Mouse (Mus musculus): ENCODE data around the gene BC029722. TPM values are rescaled to one million over a fixed set of nuclear protein-coding genes. Genes with fewer than 3 reads are reported as not detected.

BC029722 gene
- 11.2 and 14.4 TPM in 2 replicates for polyA plus RNA-seq (2015; fragmentation: Nextera tagmentation; extraction: Ambion mirVana)

GRCm38 (mm10) chr2:155819392-155819448, at the start of gene BC029722:
BC029722 (minus strand) TSS chr2:155819426.

GRCm38 (mm10) chr2:155834732-155835131, 15.5 kb upstream of the BC029722 start, which contains the start of gene Fam83c:
Fam83c (minus strand) TSS chr2:155834854.

DNA sequence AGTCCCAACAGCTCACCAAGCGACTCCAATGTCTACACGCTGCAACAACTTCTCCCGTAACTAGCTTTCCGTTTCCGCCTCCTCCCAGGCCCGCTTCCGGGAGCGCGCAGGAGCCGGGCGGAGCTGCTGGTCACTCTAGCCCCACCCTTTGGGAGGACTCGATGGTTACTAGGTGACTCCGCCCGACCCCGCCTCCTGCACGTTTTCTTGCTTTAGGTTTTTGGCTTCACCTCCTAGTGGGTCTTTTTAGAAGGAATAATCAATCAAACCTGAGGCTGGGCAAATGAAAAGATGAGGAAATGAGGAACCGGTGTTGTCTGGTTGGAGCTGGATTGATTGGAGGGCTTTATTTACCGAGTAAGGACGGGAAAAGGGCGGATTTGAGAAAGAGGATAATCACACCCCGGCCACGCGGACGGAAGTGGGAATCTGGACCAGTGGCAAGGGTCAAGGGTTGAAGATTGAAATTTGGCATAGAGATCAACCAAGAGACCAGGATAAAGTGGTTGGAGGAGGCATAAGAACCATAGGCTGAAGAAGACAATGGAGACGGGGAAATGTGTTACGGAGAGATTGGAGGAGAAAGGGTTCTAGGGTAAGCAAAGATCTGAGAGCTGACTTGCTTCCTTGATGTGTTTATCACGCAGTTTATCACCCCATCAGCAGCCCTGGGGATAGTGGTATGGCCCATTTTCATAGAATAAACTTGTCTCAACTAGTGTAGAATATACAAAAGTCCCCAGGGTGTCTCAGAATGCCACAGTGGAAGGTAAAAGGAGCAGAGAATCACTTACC, 7.6 kb upstream of the BC029722 start, which contains the start of gene Eif6:
Gene Eif6, minus strand, starts transcription at position 296 of the 795 bp plus-strand sequence.

DNA sequence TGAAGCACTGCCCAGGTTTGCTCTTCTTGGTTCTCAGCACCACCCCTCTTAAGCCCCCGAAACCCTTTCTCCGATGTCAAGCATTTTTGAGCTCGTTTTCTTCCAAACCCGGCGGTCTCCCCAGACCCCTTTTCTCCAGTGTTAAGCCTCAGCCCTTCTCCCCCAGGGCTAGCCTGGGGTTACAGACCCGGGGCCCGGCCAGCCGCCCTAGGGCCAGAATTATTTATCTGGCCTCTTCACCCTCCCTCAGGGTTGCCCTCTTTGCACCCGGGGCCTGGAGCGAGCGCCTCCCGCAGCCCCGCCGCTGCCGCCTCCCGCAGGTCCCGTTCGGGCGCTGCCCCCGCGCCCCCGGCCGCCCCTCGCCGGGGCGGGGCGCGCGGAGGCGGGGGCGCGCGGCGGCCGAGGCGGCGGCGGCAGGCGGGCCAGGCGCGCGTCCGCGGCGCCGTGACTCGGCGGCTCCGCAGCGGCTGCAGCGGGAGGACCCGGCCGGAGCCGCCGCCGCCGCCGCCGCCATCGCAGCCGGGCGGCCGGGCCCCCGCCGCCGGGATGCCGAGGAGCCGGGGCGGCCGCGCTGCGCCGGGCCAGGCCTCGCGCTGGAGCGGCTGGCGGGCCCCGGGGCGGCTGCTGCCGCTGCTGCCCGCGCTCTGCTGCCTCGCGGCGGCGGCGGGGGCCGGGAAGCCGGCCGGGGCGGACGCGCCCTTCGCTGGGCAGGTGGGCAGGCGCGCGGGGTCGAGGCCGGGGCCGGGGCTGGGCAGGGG, 44.1 kb downstream of the BC029722 start, which contains the start of gene Mmp24:
Gene Mmp24, plus strand, starts transcription at position 416 of the 758 bp plus-strand sequence.

Other genes with a start within 250 kb of the BC029722 start
- gene Gss, start 226.6 kb downstream of the BC029722 start, polyA plus RNA-seq (2015; fragmentation: Nextera tagmentation; extraction: Ambion mirVana), result 27.4 and 29.7 TPM in 2 replicates
- 0.98 and 1.6 TPM in 2 replicates for gene Myh7b, start 208.2 kb downstream of the BC029722 start, polyA plus RNA-seq (2015; fragmentation: Nextera tagmentation; extraction: Ambion mirVana)
- 55.5 and 63.6 TPM in 2 replicates for gene Trpc4ap, start 127.0 kb downstream of the BC029722 start, polyA plus RNA-seq (2015; fragmentation: Nextera tagmentation; extraction: Ambion mirVana)
- gene Edem2, start 90.0 kb downstream of the BC029722 start, polyA plus RNA-seq (2015; fragmentation: Nextera tagmentation; extraction: Ambion mirVana), result 21.8 and 27.5 TPM in 2 replicates
- gene Gm17581, start 83.6 kb downstream of the BC029722 start, polyA plus RNA-seq (2015; fragmentation: Nextera tagmentation; extraction: Ambion mirVana), result not detected in 2 replicates
- gene Procr, start 68.3 kb downstream of the BC029722 start, polyA plus RNA-seq (2015; fragmentation: Nextera tagmentation; extraction: Ambion mirVana), result 6.6 and 7.8 TPM in 2 replicates
- gene Mmp24, start 44.1 kb downstream of the BC029722 start, polyA plus RNA-seq (2015; fragmentation: Nextera tagmentation; extraction: Ambion mirVana), result 0.11 TPM in 1 of 2 replicates, not detected in the other
- 131 and 133 TPM in 2 replicates for gene Eif6, start 7.5 kb upstream of the BC029722 start, polyA plus RNA-seq (2015; fragmentation: Nextera tagmentation; extraction: Ambion mirVana)
- 0.07 TPM in 1 of 2 replicates, not detected in the other for gene Fam83c, start 15.4 kb upstream of the BC029722 start, polyA plus RNA-seq (2015; fragmentation: Nextera tagmentation; extraction: Ambion mirVana)
- gene Uqcc1, start 110.9 kb upstream of the BC029722 start, polyA plus RNA-seq (2015; fragmentation: Nextera tagmentation; extraction: Ambion mirVana), result 21.0 and 22.5 TPM in 2 replicates
- not detected in 2 replicates for gene Gm15557, start 121.3 kb upstream of the BC029722 start, polyA plus RNA-seq (2015; fragmentation: Nextera tagmentation; extraction: Ambion mirVana)
- 0.12 TPM in 1 of 2 replicates, not detected in the other for gene Gdf5, start 125.9 kb upstream of the BC029722 start, polyA plus RNA-seq (2015; fragmentation: Nextera tagmentation; extraction: Ambion mirVana)
- gene Cep250, start 137.0 kb upstream of the BC029722 start, polyA plus RNA-seq (2015; fragmentation: Nextera tagmentation; extraction: Ambion mirVana), result 11.2 and 11.7 TPM in 2 replicates
- gene 6430550D23Rik, start 188.6 kb upstream of the BC029722 start, polyA plus RNA-seq (2015; fragmentation: Nextera tagmentation; extraction: Ambion mirVana), result 0.91 and 1.4 TPM in 2 replicates
- gene Ergic3, start 188.6 kb upstream of the BC029722 start, polyA plus RNA-seq (2015; fragmentation: Nextera tagmentation; extraction: Ambion mirVana), result 86.9 and 101 TPM in 2 replicates
- gene Fer1l4, start 233.5 kb upstream of the BC029722 start, polyA plus RNA-seq (2015; fragmentation: Nextera tagmentation; extraction: Ambion mirVana), result not detected in 2 replicates
- 1.5 and 2.0 TPM in 2 replicates for gene Spag4, start 245.7 kb upstream of the BC029722 start, polyA plus RNA-seq (2015; fragmentation: Nextera tagmentation; extraction: Ambion mirVana)

Data from spleen, postnatal 0 days (tissue).